Mouse (Mus musculus) MEL (cell line): ENCODE data around the gene Dscam. TPM values are rescaled to one million over a fixed set of nuclear protein-coding genes. Genes with fewer than 3 reads are reported as not detected.

Source experiments
- DNase-seq: peaks from one replicate; pipeline ENCODE4 v3.0.0; 2011; ENCODE audit warnings: low read depth, low spot score
- H3K27ac ChIP-seq: 2 replicates; pipeline ENCODE4 v1.5.1; 2012; ENCODE audit warnings: low read depth, mild to moderate bottlenecking, control low read depth, low read length, moderate library complexity; ENCODE audit not compliant: control insufficient read depth
- H3K27me3 ChIP-seq, 2 experiments: fragments of 150-350 bp in 1 of 2; sonication (generic) in 1 of 2; 2 replicates each; pipeline ENCODE4 v1.6.1; 2012; ENCODE audit warnings: low read length in 2 of 2, mild to moderate bottlenecking in 2 of 2, improper control_type of control experiment in 1 of 2, moderate library complexity in 1 of 2; ENCODE audit not compliant: insufficient read depth in 2 of 2, control insufficient read depth in 1 of 2
- H3K36me3 ChIP-seq, 2 experiments: 2 replicates each; pipeline ENCODE4 v1.6.1; 2012 to 2014; ENCODE audit warnings: low read length in 2 of 2, improper control_type of control experiment in 1 of 2, inconsistent platforms in 1 of 2, mild to moderate bottlenecking in 1 of 2; ENCODE audit not compliant: insufficient read depth in 2 of 2, control insufficient read depth in 1 of 2
- H3K4me1 ChIP-seq, 2 experiments: fragments of 150-350 bp in 1 of 2; sonication (generic) in 1 of 2; 2 replicates each; pipeline ENCODE4 v1.6.1; 2012; ENCODE audit warnings: low read length in 2 of 2, improper control_type of control experiment in 1 of 2, mild to moderate bottlenecking in 1 of 2; ENCODE audit not compliant: insufficient read depth in 2 of 2, control insufficient read depth in 1 of 2
- H3K4me3 ChIP-seq, 2 experiments: fragments of 150-350 bp in 1 of 2; sonication (generic) in 1 of 2; 2 replicates each; pipeline ENCODE4 v1.5.1; 2012; ENCODE audit warnings: low read depth in 2 of 2, low read length in 2 of 2, mild to moderate bottlenecking in 2 of 2, moderate library complexity in 2 of 2, control low read depth in 1 of 2, improper control_type of control experiment in 1 of 2; ENCODE audit not compliant: control insufficient read depth in 1 of 2, insufficient read depth in 1 of 2
- H3K79me2 ChIP-seq: 2 replicates; pipeline ENCODE4 v1.6.1; 2012; ENCODE audit warnings: mild to moderate bottlenecking, low read length, moderate library complexity; ENCODE audit not compliant: control insufficient read depth, poor library complexity, insufficient read depth
- H3K9ac ChIP-seq: 2 replicates; pipeline ENCODE4 v1.6.1; 2012; ENCODE audit warnings: low read depth, mild to moderate bottlenecking, control low read depth, low read length, moderate library complexity; ENCODE audit not compliant: control insufficient read depth, poor library complexity, severe bottlenecking
- H3K9me3 ChIP-seq: fragments of 150-350 bp; sonication (generic); replicated peaks from 2 replicates; pipeline ENCODE4 v1.6.1; 2012; ENCODE audit warnings: mild to moderate bottlenecking, low read length, improper control_type of control experiment, moderate library complexity; ENCODE audit not compliant: insufficient read depth
- CHD1 ChIP-seq: IDR thresholded peaks from 2 replicates; pipeline ENCODE4 v1.6.1; 2012; ENCODE audit warnings: low read depth, mild to moderate bottlenecking, inconsistent platforms, low read length, improper control_type of control experiment
- CHD2 ChIP-seq: IDR thresholded peaks from 2 replicates; pipeline ENCODE4 v1.6.1; 2011; ENCODE audit warnings: low read length, improper control_type of control experiment
- ELF1 ChIP-seq: IDR thresholded peaks from 2 replicates; pipeline ENCODE4 v1.6.1; 2014; ENCODE audit warnings: low read depth, mild to moderate bottlenecking, inconsistent platforms, low read length, improper control_type of control experiment, moderate library complexity
- GABPA ChIP-seq: IDR thresholded peaks from 2 replicates; pipeline ENCODE4 v1.6.1; 2012; ENCODE audit warnings: low read depth, mild to moderate bottlenecking, inconsistent platforms, low read length, improper control_type of control experiment, moderate library complexity
- GATA1 ChIP-seq: IDR thresholded peaks from 2 replicates; pipeline ENCODE4 v1.6.1; 2011; ENCODE audit warnings: low read depth, low read length, improper control_type of control experiment
- JUND ChIP-seq: IDR thresholded peaks from 2 replicates; pipeline ENCODE4 v1.6.1; 2011; ENCODE audit warnings: low read depth, mild to moderate bottlenecking, improper control_type of control experiment, low read length
- KAT2A ChIP-seq: conservative IDR thresholded peaks from 2 replicates; pipeline ENCODE4 v1.6.1; 2012; ENCODE audit warnings: low read depth, low read length, improper control_type of control experiment, inconsistent platforms
- MAFK ChIP-seq: IDR thresholded peaks from 2 replicates; pipeline ENCODE4 v1.6.1; 2011; ENCODE audit warnings: low read depth, mild to moderate bottlenecking, low read length, improper control_type of control experiment, borderline replicate concordance
- NELFE ChIP-seq: IDR thresholded peaks from 2 replicates; pipeline ENCODE4 v1.6.1; 2011; ENCODE audit warnings: low read depth, low read length, improper control_type of control experiment
- POLR2A ChIP-seq, 2 experiments: IDR thresholded peaks; 2 replicates each; pipeline ENCODE4 v1.6.1; 2011 to 2012; ENCODE audit warnings: low read length in 2 of 2, mild to moderate bottlenecking in 2 of 2, control low read depth in 1 of 2, improper control_type of control experiment in 1 of 2, low read depth in 1 of 2, moderate library complexity in 1 of 2; ENCODE audit not compliant: control insufficient read depth in 1 of 2, insufficient read depth in 1 of 2, poor library complexity in 1 of 2
- POLR2AphosphoS2 ChIP-seq: IDR thresholded peaks from 2 replicates; pipeline ENCODE4 v1.6.1; 2011; ENCODE audit warnings: low read length, improper control_type of control experiment
- POLR2AphosphoS5 ChIP-seq: IDR thresholded peaks from 2 replicates; pipeline ENCODE4 v1.6.1; 2012; ENCODE audit warnings: low read depth, borderline replicate concordance, mild to moderate bottlenecking, inconsistent platforms, low read length, moderate library complexity, mixed read lengths
- RAD21 ChIP-seq: IDR thresholded peaks from 2 replicates; pipeline ENCODE4 v1.6.1; 2011; ENCODE audit warnings: mild to moderate bottlenecking, low read depth, low read length, improper control_type of control experiment
- RCOR1 ChIP-seq: IDR thresholded peaks from 2 replicates; pipeline ENCODE4 v1.6.1; 2012; ENCODE audit warnings: low read depth, mild to moderate bottlenecking, inconsistent platforms, low read length, improper control_type of control experiment
- SMC3 ChIP-seq: IDR thresholded peaks from 2 replicates; pipeline ENCODE4 v1.6.1; 2011; ENCODE audit warnings: low read depth, low read length, improper control_type of control experiment
- TBP ChIP-seq: IDR thresholded peaks from 2 replicates; pipeline ENCODE4 v1.8.0; 2011; ENCODE audit warnings: low read depth, low read length, improper control_type of control experiment
- TCF12 ChIP-seq: IDR thresholded peaks from 2 replicates; pipeline ENCODE4 v1.6.1; 2014; ENCODE audit warnings: low read depth, mild to moderate bottlenecking, inconsistent platforms, low read length, improper control_type of control experiment, moderate library complexity
- ZC3H11A ChIP-seq: IDR thresholded peaks from 2 replicates; pipeline ENCODE4 v1.6.1; 2012; ENCODE audit warnings: low read depth, mild to moderate bottlenecking, inconsistent platforms, low read length, improper control_type of control experiment
- ZKSCAN1 ChIP-seq: IDR thresholded peaks from 2 replicates; pipeline ENCODE4 v1.6.1; 2012; ENCODE audit warnings: low read depth, mild to moderate bottlenecking, inconsistent platforms, low read length, improper control_type of control experiment, moderate library complexity
- ZMIZ1 ChIP-seq: IDR thresholded peaks from 2 replicates; pipeline ENCODE4 v1.6.1; 2012; ENCODE audit warnings: low read depth, mild to moderate bottlenecking, inconsistent platforms, low read length, improper control_type of control experiment, moderate library complexity
- ZNF384 ChIP-seq: IDR thresholded peaks from 2 replicates; pipeline ENCODE4 v1.6.1; 2012; ENCODE audit warnings: low read depth, mild to moderate bottlenecking, inconsistent platforms, low read length, improper control_type of control experiment
- polyA plus RNA-seq, 2 experiments: library from polyadenylated mRNA; stranded (reverse) in 1 of 2; unstranded in 1 of 2; fragments of >175 nt in 1 of 2; fragments of >200 nt in 1 of 2; gene quantifications; 2 replicates each; pipeline versions ENCODE4 v1.2.1 to v1.2.4; 2012; ENCODE audit warnings: low replicate concordance in 2 of 2, low read depth in 1 of 2; ENCODE audit not compliant: insufficient read length in 2 of 2, insufficient read depth in 1 of 2, missing spikeins in 1 of 2
- total RNA-seq: library from RNA; depleted of rRNA; stranded (reverse); fragments of 300-350 nt; gene quantifications from 2 replicates; pipeline ENCODE4 v1.2.3, GENCODE M21; 2012; rRNA removed

Dscam gene
- total and polyA plus RNA-seq, 3 experiments = not detected

DNA sequence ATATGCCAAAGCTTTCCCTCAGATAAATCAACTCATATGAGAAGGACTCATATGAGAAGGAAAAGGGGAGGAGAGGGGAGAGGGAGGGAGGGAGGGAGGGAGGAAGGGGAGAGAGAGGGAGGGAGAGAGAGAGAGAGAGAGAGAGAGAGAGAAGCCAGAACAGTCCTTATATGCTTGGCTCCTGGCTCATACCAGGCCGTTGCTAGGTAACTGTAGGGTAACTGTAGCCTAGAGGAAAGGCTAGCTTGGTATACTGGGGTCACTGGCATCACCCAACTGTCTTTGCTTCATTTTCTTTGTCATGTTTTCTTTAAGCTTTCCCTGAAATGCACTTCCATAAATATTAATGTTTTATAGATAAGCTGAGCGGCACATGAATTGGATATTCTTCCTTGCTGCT lies 617.9 kb downstream of the Dscam start:
- Histone ChIP-seq H3K4me1 (no peaks in the 10 kb centered on the region), H3K79me2 (no peaks in the 10 kb centered on the region), H3K27me3 (no peaks in the 10 kb centered on the region), H3K27ac (no peak overlapping the region), H3K4me3 (no peak overlapping the region), H3K9me3 (no peaks in the 10 kb centered on the region), H3K9ac (no peak overlapping the region), H3K36me3 (no peaks in the 10 kb centered on the region)
- TF ChIP-seq ZC3H11A (no peak), GATA1 (no peak), ELF1 (no peak), ZKSCAN1 (no peak), POLR2AphosphoS5 (no peak), MAFK (no peak), JUND (no peak), ZMIZ1 (no peak), RAD21 (no peak), GABPA (no peak), KAT2A (no peak), CHD2 (no peak), POLR2A (IDR thresholded peaks at IDR 0.05; ENCODE audit: control insufficient read depth in 1 of 2, insufficient read depth in 1 of 2, low read depth in 1 of 2, low read length in 2 of 2, poor library complexity in 1 of 2) (no peak)
- DNase-seq = no peak

GRCm38 (mm10) chr16:96541056-96541455 lies 629.5 kb downstream of the Dscam start:
- TF ChIP-seq POLR2AphosphoS2 (no peak), ZNF384 (no peak), JUND (no peak), CHD1 (no peak), RCOR1 (no peak), TCF12 (no peak), ZC3H11A (no peak), NELFE (no peak), CHD2 (no peak), TBP (no peak), SMC3 (no peak), GABPA (no peak), KAT2A (no peak), POLR2A (IDR thresholded peaks at IDR 0.05; ENCODE audit: control insufficient read depth in 1 of 2, insufficient read depth in 1 of 2, low read depth in 1 of 2, low read length in 2 of 2, poor library complexity in 1 of 2) (no peak), RAD21 (no peak)
- Histone ChIP-seq H3K9ac (no peak overlapping the region), H3K27ac (no peak overlapping the region), H3K9me3 (no peaks in the 10 kb centered on the region), H3K4me3 (no peak overlapping the region), H3K4me1 (no peaks in the 10 kb centered on the region), H3K27me3 (no peaks in the 10 kb centered on the region), H3K79me2 (no peaks in the 10 kb centered on the region), H3K36me3 (no peaks in the 10 kb centered on the region)
- no peak for DNase-seq

Other genes with a start within 250 kb of the Dscam start
- gene Bace2, start 186.0 kb upstream of the Dscam start, total RNA-seq = not detected in 2 replicates
- gene Bace2, start 186.0 kb upstream of the Dscam start, polyA plus RNA-seq = not detected